Mouse (Mus musculus): ENCODE results near the gene Nfib.

The Nfib gene

GRCm38 (mm10) chr4:82690267-82690666 lies 15.3 kb downstream of the Nfib start:
- peak; percentile 36 for DNase-seq (ENCODE audit: low read depth)

- DNase-seq (ENCODE audit: low read depth), result no peak
Observed at GRCm38 (mm10) chr4:82686037-82686436, 19.5 kb downstream of the Nfib start.

GRCm38 (mm10) chr4:82684088-82684715 lies 21.3 kb downstream of the Nfib start:
- DNase-seq (ENCODE audit: low read depth), result no peak

GRCm38 (mm10) chr4:82683583-82683982 lies 22.0 kb downstream of the Nfib start:
- DNase-seq (ENCODE audit: low read depth), result no peak

- DNase-seq (ENCODE audit: low read depth), result no peak
Observed at GRCm38 (mm10) chr4:82676104-82676503, 29.4 kb downstream of the Nfib start.

GRCm38 (mm10) chr4:82667271-82667872 lies 38.2 kb downstream of the Nfib start:
- no peak for DNase-seq (ENCODE audit: low read depth)

GRCm38 (mm10) chr4:82664436-82664835 lies 41.1 kb downstream of the Nfib start:
- no peak for DNase-seq (ENCODE audit: low read depth)

GRCm38 (mm10) chr4:82663749-82664381 lies 41.7 kb downstream of the Nfib start:
- peak; percentile 15 for DNase-seq (ENCODE audit: low read depth)

GRCm38 (mm10) chr4:82662626-82663025 lies 42.9 kb downstream of the Nfib start:
- DNase-seq (ENCODE audit: low read depth), result no peak

- no peak for DNase-seq (ENCODE audit: low read depth)
Observed at GRCm38 (mm10) chr4:82662222-82662621, 43.3 kb downstream of the Nfib start.

GRCm38 (mm10) chr4:82661215-82661614 lies 44.3 kb downstream of the Nfib start:
- no peak for DNase-seq (ENCODE audit: low read depth)

- no peak for DNase-seq (ENCODE audit: low read depth)
Observed at GRCm38 (mm10) chr4:82645679-82646078, 59.9 kb downstream of the Nfib start.

- DNase-seq (ENCODE audit: low read depth), result no peak
Observed at GRCm38 (mm10) chr4:82644797-82645196, 60.8 kb downstream of the Nfib start.

GRCm38 (mm10) chr4:82643734-82644085 lies 61.8 kb downstream of the Nfib start:
- no peak for DNase-seq (ENCODE audit: low read depth)

GRCm38 (mm10) chr4:82643022-82643733 lies 62.4 kb downstream of the Nfib start:
- peak; percentile 50 for DNase-seq (ENCODE audit: low read depth)

- DNase-seq (ENCODE audit: low read depth), result no peak
Observed at GRCm38 (mm10) chr4:82641066-82641680, 64.4 kb downstream of the Nfib start.

GRCm38 (mm10) chr4:82638251-82638650 lies 67.3 kb downstream of the Nfib start:
- DNase-seq (ENCODE audit: low read depth), result no peak

GRCm38 (mm10) chr4:82637633-82638032 lies 67.9 kb downstream of the Nfib start:
- no peak for DNase-seq (ENCODE audit: low read depth)

- DNase-seq (ENCODE audit: low read depth), result no peak
Observed at GRCm38 (mm10) chr4:82636658-82637057, 68.9 kb downstream of the Nfib start.

GRCm38 (mm10) chr4:82635881-82636280 lies 69.7 kb downstream of the Nfib start:
- DNase-seq (ENCODE audit: low read depth), result no peak

GRCm38 (mm10) chr4:82635118-82635517 lies 70.4 kb downstream of the Nfib start:
- DNase-seq (ENCODE audit: low read depth), result no peak

- DNase-seq (ENCODE audit: low read depth), result no peak
Observed at GRCm38 (mm10) chr4:82634365-82634764, 71.2 kb downstream of the Nfib start.
